Mouse (Mus musculus) spleen, adult 2 months (tissue): ENCODE measurements around the gene Trafd1.

Experiments used
- CTCF ChIP-seq: fragments of 200-500 bp; IDR thresholded peaks from 2 replicates; pipeline ENCODE4 v1.5.1; 2011; ENCODE audit warnings: mild to moderate bottlenecking, inconsistent platforms; ENCODE audit not compliant: insufficient read depth, insufficient read length, insufficient replicate concordance; ENCODE audit errors: extremely low read depth
- POLR2A ChIP-seq: fragments of 200-500 bp; IDR thresholded peaks from 2 replicates; pipeline ENCODE4 v1.6.1; 2011; ENCODE audit warnings: low read depth, low read length, inconsistent platforms

DNA sequence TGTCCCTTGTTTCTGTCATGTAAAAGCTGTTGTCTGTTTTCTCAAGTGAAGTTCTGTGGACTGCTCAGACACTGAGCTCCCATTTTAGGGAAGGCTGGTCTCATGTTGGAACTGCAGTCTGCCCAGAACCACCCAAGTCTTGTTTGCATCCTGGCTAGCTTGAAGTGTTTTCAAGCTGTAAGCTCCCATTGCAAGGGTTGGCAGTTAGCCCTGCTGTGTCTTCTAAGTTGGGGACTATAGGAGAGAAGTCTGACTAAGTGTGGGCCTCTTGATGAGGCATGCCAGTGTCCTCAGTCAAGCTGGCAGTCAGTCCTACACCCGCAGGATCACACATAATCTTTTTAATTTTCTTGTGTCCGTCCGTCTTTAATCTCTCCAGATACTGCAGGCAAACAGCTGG is 43.5 kb upstream of the Trafd1 start:
- TF ChIP-seq CTCF (no peak), POLR2A (no peak)
